Mouse (Mus musculus) heart, embryonic 15.5 days (tissue): ENCODE measurements around the gene Mlkl. TPM values are rescaled to one million over a fixed set of nuclear protein-coding genes. Genes with fewer than 3 reads are reported as not detected.
"Not testable (repeated sequence)": the region's sequence is repeated elsewhere in the genome, so short reads cannot be mapped to it uniquely, and the experiment has no call there.

Experiments
- ATAC-seq: fragments of 200-750 bp; cut with Nextera tagmentation; replicated peaks from 2 replicates; pipeline ENCODE4 v1.8.0; 2017; ENCODE audit warnings: low read depth, moderate TSS enrichment; ENCODE audit not compliant: insufficient number of reproducible peaks, insufficient read depth, low FRiP score
- H3K27ac ChIP-seq: fragments of 300-500 bp; sonication (generic); 2 replicates; pipeline ENCODE4 v1.5.1; 2015; ENCODE audit warnings: mild to moderate bottlenecking, inconsistent platforms
- H3K27me3 ChIP-seq: fragments of 300-500 bp; sonication (generic); 2 replicates; pipeline ENCODE4 v1.6.1; 2015; ENCODE audit warnings: inconsistent platforms
- H3K36me3 ChIP-seq: fragments of 300-500 bp; sonication (generic); 2 replicates; pipeline ENCODE4 v1.6.1; 2015; ENCODE audit warnings: mild to moderate bottlenecking, inconsistent platforms
- H3K4me1 ChIP-seq: fragments of 300-500 bp; sonication (generic); replicated peaks from 2 replicates; pipeline ENCODE4 v1.6.1; 2015; ENCODE audit warnings: inconsistent platforms
- H3K4me2 ChIP-seq: fragments of 300-500 bp; sonication (generic); 2 replicates; pipeline ENCODE4 v1.6.1; 2015; ENCODE audit warnings: inconsistent platforms, mild to moderate bottlenecking, moderate library complexity
- H3K4me3 ChIP-seq: fragments of 300-500 bp; sonication (generic); 2 replicates; pipeline ENCODE4 v1.5.1; 2015; ENCODE audit warnings: mild to moderate bottlenecking, inconsistent platforms
- H3K9ac ChIP-seq: fragments of 300-500 bp; sonication (generic); 2 replicates; pipeline ENCODE4 v1.6.1; 2015; ENCODE audit warnings: mild to moderate bottlenecking, inconsistent platforms
- H3K9me3 ChIP-seq: fragments of 300-500 bp; sonication (generic); replicated peaks from 2 replicates; pipeline ENCODE4 v1.6.1; 2016; ENCODE audit warnings: inconsistent platforms
- WGBS: fragments of 180-500 bp; shearing (Covaris S2); methylation state at CpG from one replicate; pipeline ENCODE4 v1.1.7; 2015; ENCODE audit warnings: mixed read lengths; 5-methylcytosine and 5-hydroxymethylcytosine counted together
- polyA plus RNA-seq: library from polyadenylated mRNA; unstranded; fragments of >200 nt; fragmentation: Nextera tagmentation; extraction: Ambion mirVana; gene quantifications from 2 replicates; pipeline ENCODE4 v1.2.1, GENCODE M21; 2015

Gene Mlkl
- polyA plus RNA-seq, 1 experiment from 2014 or later: 3.6 TPM

DNA sequence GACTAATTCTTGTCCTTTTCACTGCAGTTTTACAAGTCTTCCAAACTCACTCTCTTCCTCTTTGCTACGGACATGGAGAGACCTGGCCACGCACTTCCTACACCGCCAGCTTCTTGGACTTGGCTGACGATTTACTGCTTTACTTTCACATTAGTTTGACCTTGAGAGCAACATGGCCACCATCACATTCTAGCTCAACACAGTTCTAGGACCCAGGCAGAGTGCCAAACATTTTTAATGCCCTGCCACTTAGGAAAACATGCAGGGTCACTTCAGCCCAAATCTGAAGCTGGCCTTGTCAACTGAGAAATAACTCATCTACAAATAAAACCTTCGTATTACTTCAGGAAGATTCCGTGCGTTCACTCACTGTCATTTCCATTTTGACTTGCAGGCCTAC lies 46.2 kb downstream of the Mlkl start:
- H3K4me2 ChIP-seq: peak overlapping the region; percentile 29; the same call in 1 of the 2 replicates
- peaks cover 3% of the 10 kb centered on the region for H3K4me1 ChIP-seq
- H3K36me3 ChIP-seq: peaks cover 71% of the 10 kb centered on the region
- H3K9me3 ChIP-seq: no peaks in the 10 kb centered on the region
- peak overlapping the region; percentile 90 for H3K27ac ChIP-seq
- 50% methylated on average over 7 of the region's 7 CpGs for WGBS
- H3K9ac ChIP-seq: no peak overlapping the region
- peak; percentile 60 for ATAC-seq
- H3K4me3 ChIP-seq: no peak overlapping the region
- no peaks in the 10 kb centered on the region for H3K27me3 ChIP-seq

DNA sequence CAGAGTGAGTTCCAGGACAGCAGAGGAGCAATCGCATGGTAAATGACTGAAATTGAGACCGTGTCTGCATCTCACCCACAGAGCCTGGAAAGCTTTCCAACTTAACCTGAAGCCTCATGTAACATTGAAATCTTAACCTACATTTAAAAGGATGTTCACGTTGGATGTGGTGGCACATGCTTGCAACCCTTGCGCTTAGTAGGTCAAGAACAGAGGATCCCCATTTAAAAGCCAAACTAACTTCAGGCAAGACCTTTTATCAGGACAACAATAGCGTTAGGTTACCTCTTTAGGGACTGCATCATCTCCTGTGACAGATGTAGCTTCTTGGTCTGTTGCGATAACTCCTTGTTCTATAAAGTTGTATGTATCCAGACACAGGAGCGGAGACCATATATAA lies 47.4 kb downstream of the Mlkl start:
- Histone ChIP-seq H3K4me3 (no peak overlapping the region), H3K9ac (no peak overlapping the region), H3K27ac (no peak overlapping the region), H3K36me3 (peaks cover 75% of the 10 kb centered on the region), H3K4me2 (no peak overlapping the region), H3K27me3 (no peaks in the 10 kb centered on the region), H3K9me3 (no peaks in the 10 kb centered on the region), H3K4me1 (peaks cover 3% of the 10 kb centered on the region)
- 96% methylated on average over 7 of the region's 7 CpGs for WGBS
- ATAC-seq: no peak

DNA sequence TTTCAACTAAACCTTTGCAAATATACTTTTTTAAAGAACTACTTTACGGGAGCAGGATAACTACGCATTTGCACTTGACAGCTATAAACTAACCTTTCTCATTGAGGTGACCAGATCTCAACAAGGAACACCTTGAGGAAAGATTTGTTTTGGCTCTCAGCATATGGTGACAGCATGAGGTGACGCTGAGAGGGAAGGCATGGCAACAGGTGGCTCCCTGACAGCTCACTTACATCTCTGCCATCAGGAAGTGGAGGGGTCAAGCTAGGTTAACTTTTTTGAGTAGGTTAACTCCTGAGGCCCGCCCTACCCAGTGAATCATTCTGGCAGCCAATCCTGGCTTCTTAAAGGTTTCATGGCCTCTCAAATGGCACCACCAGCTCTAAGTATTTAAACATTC lies 52.4 kb downstream of the Mlkl start:
- Histone ChIP-seq H3K4me3 (no peak overlapping the region), H3K4me1 (peaks cover 2% of the 10 kb centered on the region; the same call in 1 of the 2 replicates), H3K27ac (no peak overlapping the region), H3K9ac (no peak overlapping the region), H3K4me2 (no peak overlapping the region), H3K36me3 (peaks cover 86% of the 10 kb centered on the region), H3K27me3 (no peaks in the 10 kb centered on the region), H3K9me3 (no peaks in the 10 kb centered on the region)
- 84% methylated on average over 4 of the region's 4 CpGs for WGBS
- ATAC-seq: no peak

DNA sequence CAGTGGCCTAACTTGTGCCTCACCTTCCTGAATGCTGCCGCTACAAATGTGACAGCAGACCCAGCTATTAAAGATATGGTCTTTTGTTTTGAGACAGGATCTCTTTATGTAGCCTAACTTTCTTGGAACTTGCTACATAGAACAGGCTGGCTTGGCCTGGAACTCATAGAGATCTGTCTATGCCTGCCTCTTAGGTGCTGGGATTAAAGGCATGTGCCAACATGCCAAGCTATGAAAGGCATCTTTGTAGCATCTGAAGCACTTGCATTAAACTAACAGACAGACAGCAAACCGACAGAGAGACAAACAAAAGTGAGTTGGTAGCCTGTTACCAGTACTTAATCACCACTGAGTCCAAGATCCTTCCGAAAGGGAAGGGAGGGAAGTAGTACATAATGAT lies 55.9 kb downstream of the Mlkl start:
- Histone ChIP-seq H3K4me1 (peaks cover 2% of the 10 kb centered on the region; the same call in 1 of the 2 replicates), H3K4me2 (no peak overlapping the region), H3K27me3 (no peaks in the 10 kb centered on the region), H3K9ac (no peak overlapping the region), H3K9me3 (no peaks in the 10 kb centered on the region), H3K4me3 (no peak overlapping the region), H3K27ac (no peak overlapping the region), H3K36me3 (peaks cover 86% of the 10 kb centered on the region)
- no peak for ATAC-seq
- WGBS: 89% methylated on average over 3 of the region's 3 CpGs

DNA sequence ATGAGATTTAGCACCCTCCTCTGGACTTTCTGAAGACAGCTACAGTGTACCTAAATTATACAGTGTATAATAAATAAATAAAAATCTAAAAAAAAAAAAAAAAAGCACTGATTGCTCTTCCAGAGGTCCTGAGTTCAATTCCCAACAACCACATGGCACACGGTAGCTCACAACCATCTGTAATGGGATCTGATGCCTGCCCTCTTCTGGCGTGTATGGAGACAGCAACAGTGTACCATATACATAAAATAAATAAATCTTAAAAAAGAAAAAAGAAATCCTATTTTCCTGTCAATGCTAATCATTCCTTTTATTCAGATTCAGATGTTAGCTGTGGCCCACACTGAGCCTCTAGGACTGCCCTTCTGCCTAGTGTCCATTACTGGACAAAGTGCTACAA lies 69.7 kb downstream of the Mlkl start:
- Histone ChIP-seq H3K36me3 (peaks cover 19% of the 10 kb centered on the region), H3K27me3 (no peaks in the 10 kb centered on the region), H3K9ac (no peak overlapping the region), H3K27ac (no peak overlapping the region), H3K4me2 (no peak overlapping the region), H3K9me3 (no peaks in the 10 kb centered on the region), H3K4me1 (no peaks in the 10 kb centered on the region), H3K4me3 (no peak overlapping the region)
- WGBS: 70% methylated on average over 2 of the region's 2 CpGs
- no peak for ATAC-seq

DNA sequence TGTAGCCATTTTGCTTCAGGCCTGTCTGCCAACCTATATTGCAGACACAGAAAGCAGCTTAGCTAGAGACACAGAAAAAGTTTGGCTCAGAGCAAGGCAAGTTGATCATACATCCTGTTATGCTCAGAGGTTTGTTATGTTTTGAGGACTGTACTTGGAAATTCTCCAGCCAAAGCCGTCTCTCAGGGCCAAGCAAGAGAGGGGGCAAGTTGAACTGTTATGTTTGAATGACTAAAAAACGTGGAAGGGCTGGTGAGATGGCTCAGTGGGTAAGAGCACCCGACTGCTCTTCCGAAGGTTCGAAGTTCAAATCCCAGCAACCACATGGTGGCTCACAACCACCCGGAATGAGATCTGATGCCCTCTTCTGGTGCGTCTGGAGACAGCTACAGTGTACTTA lies 71.8 kb downstream of the Mlkl start:
- peaks cover 15% of the 10 kb centered on the region for H3K36me3 ChIP-seq
- peaks cover 10% of the 10 kb centered on the region for H3K4me1 ChIP-seq
- H3K9ac ChIP-seq, H3K4me2 ChIP-seq, H3K27ac ChIP-seq, H3K27me3 ChIP-seq, H3K4me3 ChIP-seq, ATAC-seq, H3K9me3 ChIP-seq: not testable (repeated sequence)
- WGBS: 79% methylated on average over 7 of the region's 7 CpGs

DNA sequence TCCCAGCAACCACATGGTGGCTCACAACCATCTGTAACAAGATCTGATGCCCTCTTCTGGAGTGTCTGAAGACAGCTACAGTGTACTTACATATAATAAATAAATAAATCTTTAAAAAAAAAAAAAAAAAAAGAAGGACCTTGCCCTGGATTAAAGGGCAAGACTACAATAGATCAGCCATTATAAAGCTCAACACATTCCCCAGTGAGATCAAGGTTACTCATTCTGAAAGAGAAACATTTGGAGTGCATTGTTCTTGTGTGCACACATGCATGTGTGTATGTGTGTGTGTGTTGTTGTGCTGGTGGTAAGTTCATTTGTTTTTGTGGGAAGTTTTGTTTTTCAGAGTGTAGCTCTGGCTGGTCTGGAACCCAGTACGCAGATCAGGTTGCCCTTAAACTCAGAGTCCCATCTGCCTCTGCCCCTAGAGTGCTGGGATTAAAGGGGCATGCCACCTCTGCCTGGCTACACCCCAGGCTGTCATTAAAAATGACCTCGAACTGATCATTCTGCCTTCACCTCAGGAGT lies 73.2 kb downstream of the Mlkl start:
- peaks cover 4% of the 10 kb centered on the region; the same call in 1 of the 2 replicates for H3K36me3 ChIP-seq
- H3K27me3 ChIP-seq: no peaks in the 10 kb centered on the region
- no peak overlapping the region for H3K4me3 ChIP-seq
- no peak overlapping the region for H3K27ac ChIP-seq
- no peak for ATAC-seq
- no peaks in the 10 kb centered on the region for H3K9me3 ChIP-seq
- peaks cover 12% of the 10 kb centered on the region for H3K4me1 ChIP-seq
- H3K9ac ChIP-seq: no peak overlapping the region
- no peak overlapping the region for H3K4me2 ChIP-seq
- 69% methylated on average over 2 of the region's 2 CpGs for WGBS

DNA sequence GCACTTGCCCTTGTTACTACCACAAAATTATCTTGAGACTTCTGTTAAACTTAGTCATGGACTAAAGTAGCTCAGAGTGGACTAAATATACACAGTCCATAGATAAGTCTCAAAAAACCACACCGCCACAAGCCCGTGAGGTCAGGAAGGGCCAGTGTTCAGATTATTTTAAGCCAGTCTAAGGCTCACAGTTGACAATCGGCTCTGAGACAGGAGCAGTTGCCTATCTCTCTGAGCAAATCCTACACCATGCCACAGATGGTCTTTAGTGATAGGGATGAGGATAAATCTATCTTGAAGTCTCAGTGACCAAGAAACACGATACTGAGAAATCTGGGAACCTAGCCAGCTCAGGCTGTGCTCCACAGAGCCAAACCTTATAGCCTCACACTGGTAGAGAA lies 76.0 kb downstream of the Mlkl start:
- ATAC-seq: no peak; the same call in 1 of the 2 replicates
- peak overlapping the region; percentile 35 for H3K4me2 ChIP-seq
- 18% methylated on average over 4 of the region's 4 CpGs for WGBS

More for the DNA sequence above, 76.0 kb downstream of the Mlkl start:
- H3K36me3 ChIP-seq: no peaks in the 10 kb centered on the region
- H3K4me3 ChIP-seq: no peak overlapping the region
- H3K9ac ChIP-seq: no peak overlapping the region
- peaks cover 18% of the 10 kb centered on the region for H3K4me1 ChIP-seq
- H3K9me3 ChIP-seq: no peaks in the 10 kb centered on the region
- no peaks in the 10 kb centered on the region for H3K27me3 ChIP-seq
- H3K27ac ChIP-seq: peak overlapping the region; percentile 81

Other genes with a start within 250 kb of the Mlkl start
- not detected in 2 replicates for gene Clec18a, start 245.8 kb downstream of the Mlkl start, polyA plus RNA-seq
- 10.2 and 11.9 TPM in 2 replicates for gene Pdpr, start 243.5 kb downstream of the Mlkl start, polyA plus RNA-seq
- gene Glg1, start 79.0 kb downstream of the Mlkl start, polyA plus RNA-seq: 50.8 and 64.1 TPM in 2 replicates
- gene Rfwd3, start 38.0 kb downstream of the Mlkl start, polyA plus RNA-seq: 28.8 and 38.9 TPM in 2 replicates
- gene Fa2h, start 55.6 kb upstream of the Mlkl start, polyA plus RNA-seq: 0.08 TPM in 1 of 2 replicates, not detected in the other
- gene Wdr59, start 183.9 kb upstream of the Mlkl start, polyA plus RNA-seq: 3.4 and 4.4 TPM in 2 replicates
- gene Znrf1, start 197.9 kb upstream of the Mlkl start, polyA plus RNA-seq: 21.9 and 31.0 TPM in 2 replicates